ENCODE assay signal across 8 mouse cellular contexts in the genomic region with DNA sequence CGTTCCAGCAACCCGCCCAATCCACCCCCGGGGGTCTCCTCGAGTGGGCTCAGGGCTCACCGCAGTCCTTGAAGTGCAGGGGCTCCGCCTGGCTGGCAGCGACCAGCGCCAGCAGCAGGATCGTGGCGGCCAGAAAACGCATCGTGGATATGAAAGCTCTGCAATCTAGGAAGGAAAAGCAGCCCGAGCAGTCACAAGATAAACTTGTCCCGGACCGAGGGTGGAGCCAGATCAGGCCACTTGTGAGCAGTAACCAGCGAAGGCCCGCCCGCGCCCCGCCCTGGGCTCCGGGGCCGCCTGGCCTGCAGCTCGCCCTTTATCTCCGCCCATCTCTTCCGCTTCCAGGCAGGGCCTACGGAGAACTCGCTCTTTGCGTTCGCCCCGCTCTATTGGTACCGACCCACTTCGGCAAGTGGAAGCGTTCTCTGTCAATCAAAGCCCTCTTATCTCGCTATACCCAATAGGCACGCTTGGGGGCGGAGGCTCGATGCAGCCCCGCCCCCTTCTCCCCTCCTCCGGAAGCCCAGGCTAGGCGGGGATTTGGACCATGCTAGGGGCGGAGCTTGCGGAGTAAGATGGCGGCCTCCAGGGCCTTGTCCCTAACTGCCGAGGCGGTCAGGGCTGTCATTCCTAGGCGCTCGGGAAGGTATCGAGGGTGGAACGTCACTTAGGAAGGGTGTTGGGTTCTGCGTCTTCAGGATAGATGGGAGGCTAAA. TPM values are rescaled to one million over a fixed set of nuclear protein-coding genes. Genes with fewer than 3 reads are reported as not detected.
DNase-seq lines count a peak whose midpoint lies in the region; ATAC-seq and TF ChIP-seq lines count a peak whose summit lies in the region.

A gene (minus strand): TSS at position 427 of the 716 bp plus-strand sequence.
A gene (plus strand): TSS at position 526 of the 716 bp plus-strand sequence.

- TF ChIP-seq EP300 in lung, postnatal 0 days (IDR thresholded peaks at IDR 0.05) = 0 out of 2 replicates have a peak, but pooled peaks have one; percentile 48

- peaks cover 42% of the 10 kb centered on the region for H3K36me3 ChIP-seq in hindbrain, embryonic 10.5 days
- 0 out of 2 replicates have a peak, but pooled peaks cover 2% of the 10 kb centered on the region for H3K36me3 ChIP-seq in lung, postnatal 0 days (ENCODE audit: insufficient read depth, low read length)

- H3K4me2 ChIP-seq in lung, postnatal 0 days (replicated peaks; ENCODE audit: low read depth, low read length) = peak within 1 kb of the TSS; percentile 89

- H3K27me3 ChIP-seq in hindbrain, embryonic 10.5 days (ENCODE audit: insufficient read depth, poor library complexity, severe bottlenecking) = no peaks in the 10 kb centered on the region
- no peaks in the 10 kb centered on the region for H3K27me3 ChIP-seq in lung, postnatal 0 days (replicated peaks; ENCODE audit: insufficient read depth, low read length)

- peak within 1 kb of the TSS; percentile 86 for H3K4me3 ChIP-seq in hindbrain, embryonic 10.5 days
- peak within 1 kb of the TSS; percentile 83 for H3K4me3 ChIP-seq in lung, postnatal 0 days (ENCODE audit: low read depth, low read length)

- DNase-seq in MN1 (ENCODE audit: low spot score) = peak; percentile 99
- DNase-seq in cerebellum, adult 9-10 months = peak; percentile 99
- peak; percentile 98 for DNase-seq in hindbrain, embryonic 10.5 days (ENCODE audit: low spot score)
- peak; percentile 99 for DNase-seq in layer of hippocampus, adult 9-11 months
- DNase-seq in lung, postnatal 0 days (ENCODE audit: low spot score) = peak; percentile 100
- peak; percentile 87 for DNase-seq in ovary, postnatal 14 days (ENCODE audit: low spot score)
- peak; percentile 97 for DNase-seq in thymus, postnatal 14 days

- no peaks in the 10 kb centered on the region for H3K9me3 ChIP-seq in hindbrain, embryonic 10.5 days
- H3K9me3 ChIP-seq in lung, postnatal 0 days (ENCODE audit: low read length) = no peaks in the 10 kb centered on the region

- H3K4me1 ChIP-seq in hindbrain, embryonic 10.5 days (replicated peaks) = peaks cover 40% of the 10 kb centered on the region
- H3K4me1 ChIP-seq in lung, postnatal 0 days (ENCODE audit: insufficient read depth, low read depth, low read length) = peaks cover 10% of the 10 kb centered on the region; the same call in 1 of the 2 replicates

- peak within 1 kb of the TSS; percentile 96 for H3K27ac ChIP-seq in hindbrain, embryonic 10.5 days
- H3K27ac ChIP-seq in lung, postnatal 0 days (ENCODE audit: low read length) = peak within 1 kb of the TSS; percentile 96

- peak; percentile 22 for TF ChIP-seq CTCF in lung, postnatal 0 days (IDR thresholded peaks at IDR 0.05)

- H3K9ac ChIP-seq in lung, postnatal 0 days (replicated peaks; ENCODE audit: low read depth) = peak within 1 kb of the TSS; percentile 79

- peak; percentile 99 for ATAC-seq in frontal cortex, adult (ENCODE audit: low TSS enrichment)
- peak; percentile 97 for ATAC-seq in lung, postnatal 0 days

- under 1% methylated on average over 50 of the region's 50 CpGs for WGBS in hindbrain, embryonic 10.5 days
- 1% methylated on average over 50 of the region's 50 CpGs for whole genome bisulfite sequencing in lung, postnatal 0 days

RNA-seq across cellular contexts. Expression of the first gene that starts in this region (rescaled TPM):
- polyA plus RNA-seq in hindbrain, embryonic 10.5 days (2016; fragmentation: Nextera tagmentation; extraction: Ambion mirVana) = 77.2 and 89.0 TPM in 2 replicates
- polyA plus RNA-seq in lung, postnatal 0 days (2015; fragmentation: Nextera tagmentation; extraction: Ambion mirVana) = 523 and 558 TPM in 2 replicates

RNA-seq across cellular contexts. Expression of the second gene that starts in this region (rescaled TPM):
- 160 and 181 TPM in 2 replicates for polyA plus RNA-seq in hindbrain, embryonic 10.5 days (2016; fragmentation: Nextera tagmentation; extraction: Ambion mirVana)
- 103 and 105 TPM in 2 replicates for polyA plus RNA-seq in lung, postnatal 0 days (2015; fragmentation: Nextera tagmentation; extraction: Ambion mirVana)

Comparison
In these comparisons a context has a peak if more than half of its experiments do, and no peak if none do; other contexts are left out.
1. Peak in every context shown above with its lines: DNase-seq, ATAC-seq, H3K4me3 ChIP-seq and H3K27ac ChIP-seq.